Mouse (Mus musculus) ES-Bruce4 (cell line): ENCODE data around the gene Iqcf3.

Experiments used
- CTCF ChIP-seq: IDR thresholded peaks from one replicate; pipeline ENCODE4 v1.8.1; 2011; ENCODE audit warnings: low read depth, low read length
- EP300 ChIP-seq: IDR thresholded peaks from 2 replicates; pipeline ENCODE4 v1.6.1; 2011; ENCODE audit warnings: low read depth, low read length; ENCODE audit not compliant: insufficient read depth
- POLR2A ChIP-seq: IDR thresholded peaks from one replicate; pipeline ENCODE4 v1.8.1; 2011; ENCODE audit warnings: low read length; ENCODE audit not compliant: insufficient read depth

GRCm38 (mm10) chr9:106473753-106474105 is 87.7 kb downstream of the Iqcf3 start:
- TF ChIP-seq CTCF: no peak
- TF ChIP-seq POLR2A: no peak
- no peak for TF ChIP-seq EP300
